Mouse (Mus musculus): ENCODE measurements around the gene Angptl7.

Angptl7 gene

GRCm38 (mm10) chr4:148500410-148500867 lies at the start of gene Angptl7:
Gene Angptl7 (minus strand): TSS chr4:148500460.
- DNase-seq = no peak

DNA sequence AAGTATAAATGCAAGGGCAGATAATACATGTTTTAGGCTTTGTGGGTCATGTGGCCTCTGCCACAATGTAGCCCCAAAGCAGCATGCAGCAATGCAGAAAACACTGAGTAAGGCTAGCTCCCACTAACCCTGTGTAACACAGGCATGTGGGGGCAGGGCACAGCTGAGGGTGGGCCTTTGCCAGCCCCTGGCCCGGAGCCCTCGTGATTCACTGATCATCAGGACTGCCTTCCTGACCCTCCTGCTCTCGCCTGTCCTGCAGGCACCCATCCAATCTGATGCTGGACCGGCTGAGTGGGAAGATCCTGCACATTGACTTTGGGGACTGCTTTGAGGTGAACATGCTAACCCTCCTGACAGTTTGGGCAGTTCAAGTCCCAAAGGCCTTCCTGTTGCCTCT lies 48.8 kb upstream of the Angptl7 start:
- DNase-seq = no peak

DNA sequence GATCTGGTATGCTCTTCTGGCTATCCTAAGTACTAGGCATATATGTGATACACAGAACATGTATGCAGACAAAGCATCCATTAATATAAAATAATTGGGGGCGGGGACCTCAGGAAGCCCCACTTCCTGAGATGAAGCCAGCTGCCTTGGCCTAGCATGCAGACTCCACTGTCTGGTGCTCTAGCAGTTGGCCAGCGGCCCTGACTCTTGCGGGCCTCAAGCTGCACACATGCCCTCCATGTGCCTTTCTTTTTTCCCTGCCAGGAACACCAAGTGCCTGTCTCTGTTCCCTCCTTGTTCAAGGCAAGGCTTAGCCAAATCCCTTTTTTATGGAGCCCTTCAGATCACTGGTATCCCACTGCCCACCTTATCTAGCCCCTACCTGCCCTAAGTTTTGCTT lies 35.6 kb upstream of the Angptl7 start:
- DNase-seq = no peak

GRCm38 (mm10) chr4:148533613-148534328 lies 33.5 kb upstream of the Angptl7 start:
- DNase-seq = no peak

GRCm38 (mm10) chr4:148532516-148532915 lies 32.3 kb upstream of the Angptl7 start:
- no peak for DNase-seq

DNA sequence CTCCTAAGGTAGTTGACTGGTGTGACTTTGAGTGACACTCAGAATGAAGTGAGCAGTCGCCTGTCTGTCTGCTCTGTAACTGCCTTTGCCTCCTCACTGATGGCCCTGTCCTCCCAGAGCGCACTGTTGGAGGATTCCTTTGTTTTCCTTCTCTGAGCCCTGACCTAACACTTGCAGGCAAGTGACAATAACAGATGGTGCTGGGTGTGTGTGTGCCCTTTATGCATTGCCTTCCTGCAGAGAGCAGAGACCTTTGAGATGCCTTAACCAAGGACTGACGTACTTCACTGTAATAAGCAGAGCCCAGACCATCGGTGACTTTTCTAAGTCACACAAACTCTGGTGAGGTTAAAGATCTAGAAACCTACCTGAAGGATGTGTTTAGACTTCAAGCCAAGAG lies 31.1 kb upstream of the Angptl7 start:
- DNase-seq = no peak

DNA sequence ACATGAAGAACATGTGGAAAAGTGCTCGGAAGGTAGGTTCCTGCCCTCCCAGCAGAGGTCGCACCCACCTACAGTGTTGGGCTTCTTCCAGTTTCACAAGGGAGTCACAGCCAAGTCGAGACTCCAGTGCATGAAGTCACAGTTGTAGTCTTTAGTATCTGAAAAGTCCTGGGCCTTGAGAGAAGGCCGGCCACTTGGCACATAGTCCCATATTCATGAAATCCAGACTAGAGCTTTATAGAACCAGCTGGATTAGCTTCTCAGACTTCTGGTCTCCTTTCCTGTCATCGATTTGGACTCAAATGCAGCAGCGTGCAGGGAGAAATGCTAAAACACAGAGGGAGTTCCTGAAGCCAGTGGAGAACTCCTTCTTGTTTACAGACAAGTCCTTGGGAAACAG lies 30.5 kb upstream of the Angptl7 start:
- no peak for DNase-seq

DNA sequence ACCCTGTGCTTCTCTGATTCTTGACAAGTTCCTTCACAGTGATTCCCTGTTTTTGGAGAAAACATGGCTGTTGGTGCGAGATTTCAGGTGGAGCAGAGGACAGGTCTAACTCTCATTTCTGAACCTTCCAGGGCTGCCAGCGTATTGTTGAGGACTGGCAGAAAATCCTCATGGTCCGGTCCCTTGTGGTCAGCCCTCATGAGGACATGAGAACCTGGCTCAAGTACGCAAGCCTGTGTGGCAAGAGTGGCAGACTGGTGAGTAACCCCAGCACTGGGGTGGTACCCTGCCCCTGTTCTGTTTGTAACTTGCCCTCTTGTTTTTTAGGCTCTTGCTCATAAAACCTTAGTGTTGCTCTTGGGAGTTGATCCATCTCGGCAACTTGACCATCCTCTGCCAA lies 30.1 kb upstream of the Angptl7 start:
- DNase-seq = no peak

- no peak for DNase-seq
Observed at GRCm38 (mm10) chr4:148527158-148527910, 27.1 kb upstream of the Angptl7 start.

- no peak for DNase-seq
Observed at GRCm38 (mm10) chr4:148523538-148523937, 23.3 kb upstream of the Angptl7 start.

DNA sequence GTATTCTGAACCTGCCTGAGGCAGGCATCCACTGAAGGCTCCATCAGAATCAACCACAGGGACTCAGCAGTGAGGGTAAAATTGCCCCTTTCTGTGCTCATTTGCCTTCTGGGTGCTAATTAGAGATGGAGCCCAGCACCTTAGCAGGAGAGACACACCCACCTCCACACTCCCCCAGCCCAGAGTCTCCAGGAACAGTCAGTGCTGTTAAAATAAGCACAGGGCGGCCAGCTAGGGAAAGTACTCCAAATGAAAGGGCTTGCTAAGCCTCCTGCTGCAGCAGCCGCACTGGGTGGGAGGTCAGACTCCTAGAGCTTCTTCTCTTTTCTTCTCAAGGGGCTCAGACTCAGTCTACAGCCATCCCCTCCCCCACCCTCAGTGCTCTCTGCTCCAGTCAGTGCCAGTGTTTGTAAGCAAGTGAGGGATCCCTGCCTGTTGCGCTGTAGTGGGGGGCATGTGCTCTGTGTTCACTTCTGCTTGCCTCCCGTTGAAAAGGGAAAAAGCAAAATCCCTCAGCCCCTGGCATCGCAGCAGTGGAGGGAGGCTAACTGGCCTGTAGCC lies 18.1 kb upstream of the Angptl7 start:
- no peak for DNase-seq

GRCm38 (mm10) chr4:148517809-148518208 lies 17.5 kb upstream of the Angptl7 start:
- DNase-seq = no peak

GRCm38 (mm10) chr4:148515313-148515712 lies 15.1 kb upstream of the Angptl7 start:
- peak in 1 of 2 experiments; percentile 12 for DNase-seq

- DNase-seq = peak in 1 of 2 experiments; percentile 54
Observed at GRCm38 (mm10) chr4:148513021-148513559, 12.8 kb upstream of the Angptl7 start.

GRCm38 (mm10) chr4:148511334-148511733 lies 11.1 kb upstream of the Angptl7 start:
- DNase-seq = no peak

GRCm38 (mm10) chr4:148510691-148511090 lies 10.4 kb upstream of the Angptl7 start:
- DNase-seq = no peak

GRCm38 (mm10) chr4:148509450-148510084 lies 9.3 kb upstream of the Angptl7 start:
- DNase-seq = no peak

DNA sequence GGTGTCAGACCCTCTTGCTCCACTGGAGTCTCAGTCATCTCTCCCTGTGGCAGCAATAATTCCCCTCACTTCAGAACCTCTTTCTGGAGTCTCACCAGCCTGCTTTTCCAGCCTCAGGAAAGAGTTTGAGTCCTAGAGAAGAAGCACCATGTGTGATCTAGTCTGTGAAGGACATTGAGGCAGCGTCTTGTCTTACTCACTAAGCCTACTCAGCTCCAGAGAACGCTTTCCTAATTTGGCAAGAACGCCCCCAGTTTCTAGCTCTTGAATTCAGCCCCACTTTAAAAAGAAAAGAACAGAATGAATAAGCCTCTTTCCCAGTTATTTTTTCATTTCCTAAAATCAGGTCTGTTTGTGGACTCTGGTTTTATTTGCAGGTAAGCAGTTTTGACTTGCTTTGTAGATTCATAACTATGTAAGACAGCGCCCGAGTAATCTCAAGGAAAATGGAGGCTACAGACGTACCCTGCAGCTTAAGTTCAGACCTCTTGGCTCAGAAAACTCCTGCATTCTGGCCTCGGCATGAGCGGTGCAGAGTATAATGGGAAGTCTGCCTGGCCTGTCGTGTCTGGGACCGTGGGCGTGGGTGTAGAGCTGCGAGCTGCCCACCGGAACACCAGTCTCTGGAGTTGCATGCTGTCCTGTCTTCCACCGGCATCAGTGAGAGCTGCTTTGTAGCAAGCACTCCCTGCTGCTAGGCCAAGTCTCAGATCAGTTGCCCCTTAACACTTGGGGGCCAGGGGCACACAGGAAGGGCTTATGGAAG lies 8.0 kb upstream of the Angptl7 start:
- no peak for DNase-seq

DNA sequence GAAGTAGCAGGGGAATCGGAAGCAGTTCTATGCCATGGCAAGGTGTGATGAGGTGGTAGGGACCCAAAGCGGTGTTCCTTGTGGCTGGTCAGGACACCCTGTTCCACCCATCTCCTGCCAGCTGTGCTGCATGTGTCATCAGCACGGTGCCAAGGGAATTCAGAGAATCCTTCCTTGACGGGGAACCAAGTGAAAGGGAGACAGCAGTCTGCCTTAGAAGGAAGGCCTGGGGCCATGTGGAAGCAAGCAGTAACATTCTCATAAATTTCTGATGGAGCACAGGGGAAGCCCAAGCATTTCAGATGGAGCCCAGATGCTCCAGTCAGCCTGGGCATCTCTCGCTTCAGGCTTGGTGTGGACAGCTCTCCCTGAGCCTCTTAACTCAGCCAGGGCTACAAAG lies 7.3 kb upstream of the Angptl7 start:
- DNase-seq = no peak

DNA sequence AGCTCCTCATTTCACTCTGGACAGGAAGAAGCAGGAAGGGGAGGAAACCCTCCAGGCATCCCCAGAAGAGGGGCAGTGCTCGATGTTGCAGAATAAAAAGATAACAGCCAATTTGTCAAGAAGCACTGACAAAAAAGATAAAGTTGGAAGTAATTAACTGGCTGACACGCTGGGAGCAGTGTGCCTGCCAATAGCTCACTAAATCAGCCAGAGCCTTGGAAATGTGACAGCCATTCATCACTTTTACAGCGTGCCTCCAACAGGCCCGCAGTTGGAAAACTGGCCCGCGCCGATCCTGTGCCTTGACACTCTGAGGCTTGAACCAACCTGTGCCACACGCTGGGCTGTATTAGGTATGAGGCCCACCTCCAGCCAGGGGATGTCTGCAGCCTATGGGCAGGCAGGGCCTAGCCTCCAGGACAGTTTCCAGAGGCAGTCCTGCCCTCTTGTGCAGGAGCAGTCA lies 4.3 kb upstream of the Angptl7 start:
- peak in 1 of 2 experiments; percentile 42 for DNase-seq

- DNase-seq = no peak
Observed at GRCm38 (mm10) chr4:148495874-148496689, 4.2 kb downstream of the Angptl7 start.
